Mouse (Mus musculus) myocyte (in vitro differentiated cells): Measurements from ENCODE around the gene Zbtb26. TPM values are rescaled to one million over a fixed set of nuclear protein-coding genes. Genes with fewer than 3 reads are reported as not detected.

ENCODE experiments used
- H3K27me3 ChIP-seq: one replicate; pipeline ENCODE4 v1.6.1; 2011; ENCODE audit not compliant: control insufficient read depth, insufficient read depth, insufficient read length
- H3K36me3 ChIP-seq: one replicate; pipeline ENCODE4 v1.6.1; 2011; ENCODE audit not compliant: control insufficient read depth, insufficient read depth
- H3K4me2 ChIP-seq: one replicate; pipeline ENCODE4 v1.6.1; 2011; ENCODE audit warnings: low read depth, control low read depth
- H3K4me3 ChIP-seq: one replicate; pipeline ENCODE4 v1.5.1; 2011; ENCODE audit warnings: mild to moderate bottlenecking, control low read depth, moderate library complexity
- H3K79me2 ChIP-seq: one replicate; pipeline ENCODE4 v1.6.1; 2011; ENCODE audit not compliant: control insufficient read depth, insufficient read depth
- H3ac ChIP-seq: one replicate; pipeline ENCODE4 v1.6.1; 2011; ENCODE audit not compliant: control insufficient read depth, insufficient read length
- CEBPB ChIP-seq: IDR thresholded peaks from 2 replicates; pipeline ENCODE4 v1.6.1; 2011; ENCODE audit warnings: mild to moderate bottlenecking, moderate library complexity; ENCODE audit not compliant: poor library complexity, insufficient read depth, severe bottlenecking
- E2F4 ChIP-seq: IDR thresholded peaks from one replicate; pipeline ENCODE4 v1.6.1; 2011; ENCODE audit warnings: mild to moderate bottlenecking, control low read depth, moderate library complexity; ENCODE audit not compliant: insufficient read depth
- MAX ChIP-seq: IDR thresholded peaks from one replicate; pipeline ENCODE4 v1.6.1; 2011; ENCODE audit warnings: low read depth, mild to moderate bottlenecking, control low read depth
- MYOD1 ChIP-seq, 3 experiments: IDR thresholded peaks; one replicate each; pipeline ENCODE4 v1.6.1; 2011; ENCODE audit warnings: control low read depth in 2 of 3, low read depth in 2 of 3, mild to moderate bottlenecking in 2 of 3, moderate library complexity in 1 of 3; ENCODE audit not compliant: insufficient read length in 2 of 3, control insufficient read depth in 1 of 3
- MYOG ChIP-seq, 3 experiments: IDR thresholded peaks; one replicate each; pipeline ENCODE4 v1.6.1; 2011; ENCODE audit warnings: control low read depth in 2 of 3, low read depth in 2 of 3, mild to moderate bottlenecking in 2 of 3; ENCODE audit not compliant: insufficient read length in 2 of 3, control insufficient read depth in 1 of 3, insufficient read depth in 1 of 3
- POLR2A ChIP-seq: IDR thresholded peaks from one replicate; pipeline ENCODE4 v1.6.1; 2011; ENCODE audit warnings: low read depth, mild to moderate bottlenecking, control low read depth, moderate library complexity; ENCODE audit not compliant: insufficient read length
- POLR2AphosphoS2 ChIP-seq: IDR thresholded peaks from one replicate; pipeline ENCODE4 v1.6.1; 2011; ENCODE audit warnings: low read depth, control low read depth; ENCODE audit not compliant: insufficient read length
- REST ChIP-seq: IDR thresholded peaks from one replicate; pipeline ENCODE4 v1.6.1; 2011; ENCODE audit warnings: mild to moderate bottlenecking, control low read depth, moderate library complexity; ENCODE audit not compliant: insufficient read depth, insufficient read length
- SRF ChIP-seq: IDR thresholded peaks from one replicate; pipeline ENCODE4 v1.6.1; 2011; ENCODE audit warnings: low read depth; ENCODE audit not compliant: control insufficient read depth, insufficient read length
- TCF12 ChIP-seq: IDR thresholded peaks from one replicate; pipeline ENCODE4 v1.6.1; 2011; ENCODE audit warnings: mild to moderate bottlenecking, control low read depth; ENCODE audit not compliant: poor library complexity, insufficient read depth, severe bottlenecking
- TCF3 ChIP-seq: IDR thresholded peaks from one replicate; pipeline ENCODE4 v1.6.1; 2011; ENCODE audit warnings: low read depth, control low read depth; ENCODE audit not compliant: insufficient read length
- USF1 ChIP-seq: IDR thresholded peaks from one replicate; pipeline ENCODE4 v1.6.1; 2011; ENCODE audit warnings: low read depth, mild to moderate bottlenecking, control low read depth, moderate library complexity
- polyA plus RNA-seq: library from polyadenylated mRNA; unstranded; fragments of >200 nt; fragmentation: generic; extraction: Trizol; gene quantifications from one replicate; pipeline ENCODE4 v1.2.1, GENCODE M21; 2012; ENCODE audit warnings: missing spikeins

Zbtb26 gene
- polyA plus RNA-seq, 1 experiment: 0.97 TPM

DNA sequence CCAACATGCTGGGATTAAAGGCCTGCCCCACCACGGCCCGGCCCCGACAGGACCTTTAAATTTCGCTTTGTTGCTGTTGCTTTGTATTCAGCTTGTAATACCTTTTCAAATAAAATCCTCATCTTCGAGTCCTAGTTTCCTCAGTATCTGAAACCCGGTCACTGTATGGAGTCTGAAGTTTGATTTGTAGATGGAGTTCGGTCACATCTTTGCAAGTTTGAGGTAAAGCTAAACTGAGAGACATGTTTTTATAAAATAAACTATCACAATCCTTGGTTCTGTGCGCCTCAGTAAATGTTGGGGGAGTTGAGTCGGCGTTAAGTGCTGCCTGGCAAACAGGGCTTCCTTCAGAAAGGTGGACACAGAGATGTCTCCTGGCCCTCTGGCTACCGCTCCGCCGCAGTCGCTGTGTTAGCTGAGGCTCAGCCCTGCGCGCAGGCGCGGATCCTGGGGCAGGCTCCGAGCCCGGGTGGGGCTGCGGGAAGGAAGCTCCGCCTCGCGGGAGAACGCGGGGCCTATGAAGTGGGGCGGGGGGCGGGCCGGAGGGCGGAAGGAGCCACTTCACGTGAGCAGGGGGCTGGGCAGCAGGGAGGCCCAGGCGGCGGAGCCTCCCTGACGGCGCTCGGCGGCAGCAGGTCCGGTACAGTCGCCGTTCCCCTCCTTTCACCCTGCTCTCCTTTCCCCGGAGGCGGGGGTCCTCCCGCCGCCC lies 8.9 kb upstream of the Zbtb26 start:
- Histone ChIP-seq H3K4me2 (peak overlapping the region; percentile 98), H3K79me2 (peaks cover 91% of the 10 kb centered on the region), H3K27me3 (no peaks in the 10 kb centered on the region), H3ac (peak overlapping the region; percentile 80), H3K4me3 (peak overlapping the region; percentile 64), H3K36me3 (no peaks in the 10 kb centered on the region)
- TF ChIP-seq MYOG (IDR thresholded peaks at IDR 0.05; ENCODE audit: control insufficient read depth in 1 of 3, insufficient read depth in 1 of 3, insufficient read length in 2 of 3, low read depth in 2 of 3): peak in 1 of 3 experiments; percentile 23
- TF ChIP-seq POLR2AphosphoS2: peak; percentile 98
- no peak for TF ChIP-seq MYOD1 (IDR thresholded peaks at IDR 0.05; ENCODE audit: control insufficient read depth in 1 of 3, insufficient read length in 2 of 3, low read depth in 2 of 3)
- TF ChIP-seq TCF12: no peak
- TF ChIP-seq POLR2A: peak; percentile 97
- no peak for TF ChIP-seq E2F4
- TF ChIP-seq SRF: no peak
- no peak for TF ChIP-seq MAX
- TF ChIP-seq TCF3: no peak
- peak; percentile 79 for TF ChIP-seq USF1
- no peak for TF ChIP-seq REST
- no peak for TF ChIP-seq CEBPB

- TF ChIP-seq TCF12: no peak
- TF ChIP-seq SRF: no peak
- TF ChIP-seq MAX: no peak
- no peak for TF ChIP-seq TCF3
- TF ChIP-seq REST: no peak
- Histone ChIP-seq H3K4me2 (peak overlapping the region; percentile 99), H3K79me2 (peaks cover 23% of the 10 kb centered on the region), H3K27me3 (no peaks in the 10 kb centered on the region), H3ac (no peak overlapping the region), H3K36me3 (peaks cover 13% of the 10 kb centered on the region), H3K4me3 (peak overlapping the region; percentile 92)
Measured at GRCm38 (mm10) chr2:37431609-37432008, 11.3 kb downstream of the Zbtb26 start.

GRCm38 (mm10) chr2:37430593-37431464 lies 12.1 kb downstream of the Zbtb26 start:
- TF ChIP-seq CEBPB: no peak
- TF ChIP-seq POLR2AphosphoS2: peak; percentile 92
- TF ChIP-seq SRF: no peak
- peak; percentile 56 for TF ChIP-seq POLR2A
- Histone ChIP-seq H3ac (peak overlapping the region; percentile 66), H3K27me3 (no peaks in the 10 kb centered on the region), H3K36me3 (peaks cover 13% of the 10 kb centered on the region), H3K4me3 (peak overlapping the region; percentile 92), H3K4me2 (peak overlapping the region; percentile 99), H3K79me2 (peaks cover 21% of the 10 kb centered on the region)

DNA sequence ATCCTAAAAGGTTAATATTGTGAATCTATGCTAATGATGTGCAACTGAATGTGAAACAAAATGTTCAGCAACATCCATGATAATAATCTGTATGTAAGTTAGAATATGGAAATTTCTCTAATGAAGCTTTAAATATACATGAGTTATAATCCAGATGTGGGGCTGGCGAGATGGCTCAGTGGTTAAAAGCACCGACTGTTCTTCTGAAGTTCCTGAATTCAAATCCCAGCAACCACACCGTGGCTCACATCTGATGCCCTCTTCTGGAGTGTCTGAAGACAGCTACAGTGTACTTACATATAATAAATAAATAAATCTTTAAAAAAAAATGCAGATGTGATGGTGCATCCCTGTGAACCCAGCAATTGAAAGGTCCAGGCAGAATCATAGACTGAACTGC lies 19.3 kb downstream of the Zbtb26 start:
- no peaks in the 10 kb centered on the region for H3K27me3 ChIP-seq
- TF ChIP-seq POLR2AphosphoS2: no peak
- TF ChIP-seq TCF12: no peak
- TF ChIP-seq CEBPB: no peak
- TF ChIP-seq MYOD1 (IDR thresholded peaks at IDR 0.05; ENCODE audit: control insufficient read depth in 1 of 3, insufficient read length in 2 of 3, low read depth in 2 of 3): no peak
- TF ChIP-seq MAX: no peak
- TF ChIP-seq MYOG (IDR thresholded peaks at IDR 0.05; ENCODE audit: control insufficient read depth in 1 of 3, insufficient read depth in 1 of 3, insufficient read length in 2 of 3, low read depth in 2 of 3): no peak
- no peak for TF ChIP-seq POLR2A
- no peak for TF ChIP-seq USF1
- no peak for TF ChIP-seq SRF
- no peak for TF ChIP-seq TCF3
- H3K79me2 ChIP-seq: peaks cover 39% of the 10 kb centered on the region
- H3K4me3 ChIP-seq: peak overlapping the region; percentile 71
- H3K4me2 ChIP-seq: no peak overlapping the region
- no peak overlapping the region for H3ac ChIP-seq
- peaks cover 1% of the 10 kb centered on the region for H3K36me3 ChIP-seq
